Mouse (Mus musculus) Patski (cell line): ENCODE results near the gene Sox5. TPM values are rescaled to one million over a fixed set of nuclear protein-coding genes. Genes with fewer than 3 reads are reported as not detected.

Source experiments
- ATAC-seq: fragments of 100-300 bp; one replicate; pipeline ENCODE4 v1.8.0; 2021
- CTCF ChIA-PET: fragments of 350-600 bp; sonication (Branson Sonifier 250); formaldehyde crosslinking; loops from one replicate; lab custom pipeline; 2022; ENCODE audit warnings: inconsistent platforms; lab: Charles Lee
- POLR2A ChIA-PET: fragments of 350-600 bp; sonication (Branson Sonifier 250); formaldehyde crosslinking; loops from one replicate; lab custom pipeline; 2022; ENCODE audit warnings: antibody characterized with exemption, inconsistent platforms; lab: Charles Lee
- DNase-seq: peaks from one replicate; pipeline ENCODE4 v3.0.0-alpha.2; 2011; ENCODE audit warnings: low read depth, low spot score
- H3K27me3 ChIP-seq: fragments of 371-371 bp; one replicate; pipeline ENCODE4 v1.5.1; 2021
- CTCF ChIP-seq: fragments of 100-300 bp; IDR thresholded peaks from one replicate; pipeline ENCODE4 v1.5.1; 2021
- in situ Hi-C: fragments of 300-500 bp; cut with MboI; formaldehyde crosslinking; loops from 3 replicates; pipeline ENCODE4 v1.11.1; 2018; ENCODE audit warnings: low pct_unique_long_range_greater_than_20kb, mixed read lengths
- polyA plus RNA-seq: library from polyadenylated mRNA; unstranded; gene quantifications from one replicate; pipeline ENCODE4 v1.2.3, GENCODE M21; 2021

The Sox5 gene
- polyA plus RNA-seq, 1 experiment from 2014 or later, result 0.26 TPM

GRCm38 (mm10) chr6:143888556-143888955, 893.2 kb downstream of the Sox5 start:
- in situ Hi-C loops, result no loop called here
- TF ChIP-seq CTCF, result no peak
- H3K27me3 ChIP-seq, result no peaks in the 10 kb centered on the region
- ChIA-PET CTCF (no interaction called here), POLR2A (no interaction called here)
- ATAC-seq (no peak), DNase-seq (no peak)

GRCm38 (mm10) chr6:143878525-143878924, 903.3 kb downstream of the Sox5 start:
- ATAC-seq (no peak), DNase-seq (no peak)
- CTCF ChIA-PET, result no interaction called here
- H3K27me3 ChIP-seq, result no peaks in the 10 kb centered on the region
- no peak for TF ChIP-seq CTCF
- in situ Hi-C loops, result no loop called here
- POLR2A ChIA-PET, result no interaction called here

DNA sequence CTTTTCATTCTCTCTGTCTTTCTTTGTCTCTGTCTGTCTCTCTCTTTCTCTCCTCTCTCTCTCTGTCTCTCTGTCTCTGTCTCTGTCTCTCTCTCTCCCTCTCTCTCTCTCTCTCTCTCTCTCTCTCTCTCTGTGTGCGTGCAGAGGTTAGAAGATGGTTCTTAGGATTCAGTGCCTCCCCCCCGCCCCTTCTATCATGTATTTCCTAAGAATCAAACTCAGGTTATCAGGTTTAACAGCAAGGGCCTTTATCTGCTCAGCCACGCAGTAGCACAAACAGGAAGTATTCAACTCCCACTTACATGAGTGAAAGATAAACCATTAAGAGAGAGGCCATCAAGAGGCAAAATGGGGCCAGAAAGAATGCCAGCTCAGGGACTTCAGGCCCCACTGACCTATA, 913.0 kb downstream of the Sox5 start:
- POLR2A ChIA-PET, result no interaction called here
- ATAC-seq (no peak), DNase-seq (no peak)
- no peaks in the 10 kb centered on the region for H3K27me3 ChIP-seq
- in situ Hi-C loops, result no loop called here
- TF ChIP-seq CTCF, result no peak
- CTCF ChIA-PET, result no interaction called here

DNA sequence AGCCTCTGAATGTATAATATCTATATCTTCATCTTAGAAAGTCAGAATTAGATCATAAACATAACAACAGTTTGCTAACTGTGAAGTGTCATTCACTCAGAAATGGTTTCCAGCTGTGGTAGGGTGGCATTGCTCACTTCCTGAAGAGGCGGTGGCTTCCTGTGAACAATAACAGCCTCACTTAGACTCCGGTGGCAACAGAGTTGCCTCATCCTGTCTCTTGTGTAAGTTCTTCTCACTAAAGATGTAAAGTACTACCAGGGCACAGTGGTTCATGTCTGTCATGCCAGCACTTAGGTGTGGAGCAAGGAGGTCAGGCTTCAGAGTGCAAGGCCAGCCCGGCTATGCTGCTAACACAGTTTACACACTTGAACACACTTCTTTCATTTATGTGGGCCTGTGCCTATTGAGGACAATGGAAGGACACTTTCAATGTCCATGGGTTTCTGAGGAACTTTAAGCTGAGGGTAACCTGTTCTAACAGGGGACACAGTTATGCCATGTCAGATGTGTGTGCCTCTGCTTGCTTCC, 913.6 kb downstream of the Sox5 start:
- POLR2A ChIA-PET, result no interaction called here
- no peak for DNase-seq

GRCm38 (mm10) chr6:143867029-143867428, 914.7 kb downstream of the Sox5 start:
- CTCF ChIA-PET, result no interaction called here

More for the DNA sequence above, 913.6 kb downstream of the Sox5 start:
- no peaks in the 10 kb centered on the region for H3K27me3 ChIP-seq
- ATAC-seq, result no peak
- CTCF ChIA-PET, result no interaction called here
- in situ Hi-C loops, result no loop called here
- TF ChIP-seq CTCF, result no peak

GRCm38 (mm10) chr6:143866566-143866965, 915.2 kb downstream of the Sox5 start:
- in situ Hi-C loops, result no loop called here
- no peak for DNase-seq
- no peak for TF ChIP-seq CTCF
- no peaks in the 10 kb centered on the region for H3K27me3 ChIP-seq
- POLR2A ChIA-PET, result no interaction called here
- CTCF ChIA-PET, result no interaction called here
- no peak for ATAC-seq

More at GRCm38 (mm10) chr6:143867029-143867428, 914.7 kb downstream of the Sox5 start:
- POLR2A ChIA-PET, result no interaction called here
- ATAC-seq, result no peak
- in situ Hi-C loops, result no loop called here
- no peak for DNase-seq
- no peaks in the 10 kb centered on the region for H3K27me3 ChIP-seq
- no peak for TF ChIP-seq CTCF

DNA sequence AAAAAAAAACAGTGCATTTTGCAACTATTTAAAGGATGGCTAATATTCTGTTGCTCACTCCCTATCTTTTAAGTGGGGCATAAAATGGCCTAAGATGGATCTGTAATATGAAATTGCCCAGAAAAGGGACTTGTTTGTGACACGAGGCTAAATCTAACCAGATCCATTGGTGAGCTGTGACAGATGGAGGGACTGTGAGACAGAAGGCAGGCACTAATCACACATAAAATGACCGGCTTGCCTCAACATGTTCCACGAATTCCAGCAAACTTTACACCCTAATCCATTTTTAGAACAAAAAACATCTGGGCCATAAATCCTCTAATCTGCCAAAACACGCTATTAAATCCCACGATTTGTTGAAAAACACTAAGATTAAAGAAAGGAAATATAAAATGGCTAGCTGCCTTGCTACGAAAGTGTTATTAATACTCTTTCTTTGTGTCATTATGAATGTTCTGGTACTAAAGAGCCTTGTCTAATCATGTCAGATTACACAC, 919.1 kb downstream of the Sox5 start:
- CTCF ChIA-PET, result no interaction called here
- POLR2A ChIA-PET, result no interaction called here
- DNase-seq, result no peak
- ATAC-seq, result no peak
- no peaks in the 10 kb centered on the region for H3K27me3 ChIP-seq
- TF ChIP-seq CTCF, result no peak
- in situ Hi-C loops, result no loop called here

DNA sequence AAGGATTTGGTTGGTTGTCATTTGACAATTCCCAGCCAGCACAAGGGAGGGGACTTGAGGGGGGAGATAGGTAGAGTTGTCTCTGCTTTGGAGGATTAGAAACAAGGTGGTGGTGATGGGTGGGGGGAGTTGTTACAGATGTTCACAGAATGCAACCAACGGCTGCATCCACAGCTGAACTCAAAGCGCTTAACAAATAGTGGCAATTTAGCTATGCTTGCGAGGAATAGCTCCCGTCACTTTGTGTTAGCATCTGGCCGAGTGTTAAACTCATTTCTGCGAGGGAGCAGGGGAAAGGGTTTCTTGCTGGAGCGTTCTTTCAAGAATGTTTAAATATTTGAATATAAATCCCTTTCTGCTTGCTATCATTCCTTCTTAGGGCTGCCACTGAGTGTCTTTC, 921.7 kb downstream of the Sox5 start:
- DNase-seq, result no peak
- in situ Hi-C loops, result no loop called here
- no peak for TF ChIP-seq CTCF
- H3K27me3 ChIP-seq, result no peaks in the 10 kb centered on the region
- ChIA-PET CTCF (no interaction called here), POLR2A (no interaction called here)
- ATAC-seq, result no peak

DNA sequence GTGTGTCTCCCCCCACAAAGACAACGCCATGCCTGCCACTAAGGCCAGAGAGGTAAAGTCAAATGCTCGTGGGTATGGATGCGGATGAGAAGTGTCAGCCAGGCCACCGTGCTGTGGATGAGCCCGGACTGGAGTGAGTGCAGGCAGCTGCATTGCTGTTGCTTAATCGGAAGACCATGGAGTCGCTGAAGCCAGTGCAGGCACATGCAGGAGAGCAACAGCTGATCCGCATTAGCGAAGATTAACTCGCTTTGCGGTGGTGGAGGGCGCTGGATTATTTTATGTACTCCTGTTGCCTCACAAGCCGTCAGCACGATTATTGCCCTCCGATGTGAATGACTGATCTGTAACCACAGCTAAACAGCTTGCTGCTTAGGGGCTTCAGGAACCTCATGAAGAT, 922.2 kb downstream of the Sox5 start:
- no peak for ATAC-seq
- CTCF ChIA-PET, result no interaction called here
- no peak for TF ChIP-seq CTCF
- in situ Hi-C loops, result no loop called here
- H3K27me3 ChIP-seq, result no peaks in the 10 kb centered on the region
- POLR2A ChIA-PET, result interaction anchor here (0.6 kb wide), 1 partner anchor 16 kb away, joined by 3 read pairs; no protein-coding TSS in a partner anchor
- DNase-seq, result no peak

- in situ Hi-C loops, result no loop called here
Measured at GRCm38 (mm10) chr6:143858551-143858950, 923.2 kb downstream of the Sox5 start.

GRCm38 (mm10) chr6:143857376-143857775, 924.4 kb downstream of the Sox5 start:
- in situ Hi-C loops, result no loop called here
- ChIA-PET POLR2A (no interaction called here), CTCF (no interaction called here)
- TF ChIP-seq CTCF, result no peak
- DNase-seq, result no peak
- H3K27me3 ChIP-seq, result no peaks in the 10 kb centered on the region
- ATAC-seq, result no peak

More at GRCm38 (mm10) chr6:143858551-143858950, 923.2 kb downstream of the Sox5 start:
- ChIA-PET CTCF (no interaction called here), POLR2A (no interaction called here)
- H3K27me3 ChIP-seq, result no peaks in the 10 kb centered on the region
- no peak for TF ChIP-seq CTCF
- DNase-seq, result no peak
- no peak for ATAC-seq

DNA sequence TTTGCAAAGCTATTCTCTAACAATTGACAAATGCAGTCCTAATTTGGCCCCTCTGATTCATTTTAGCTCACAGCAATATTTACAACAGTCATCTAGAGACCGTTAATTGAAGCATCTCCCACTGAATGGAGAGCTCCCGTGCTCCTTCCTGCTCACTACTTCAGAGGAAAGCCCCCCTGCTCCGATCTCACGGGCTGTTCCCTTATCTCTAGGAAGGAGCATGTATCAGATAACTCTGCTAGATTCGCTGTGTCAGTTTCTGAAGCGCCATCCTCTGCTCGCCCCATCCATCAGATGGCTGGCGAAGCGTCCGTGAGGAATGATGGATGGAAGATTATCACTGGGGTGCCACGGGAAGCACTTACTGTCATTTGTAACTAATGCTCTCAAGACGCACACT, 926.4 kb downstream of the Sox5 start:
- CTCF ChIA-PET, result interaction anchor here (1.0 kb wide), 1 partner anchor 22 kb away, joined by 3 read pairs; no protein-coding TSS in a partner anchor
- ATAC-seq (no peak), DNase-seq (no peak)
- no peaks in the 10 kb centered on the region for H3K27me3 ChIP-seq
- TF ChIP-seq CTCF, result no peak
- in situ Hi-C loops, result no loop called here
- POLR2A ChIA-PET, result no interaction called here
